Mouse (Mus musculus): Measurements from ENCODE around the gene Sinhcaf.

DNA sequence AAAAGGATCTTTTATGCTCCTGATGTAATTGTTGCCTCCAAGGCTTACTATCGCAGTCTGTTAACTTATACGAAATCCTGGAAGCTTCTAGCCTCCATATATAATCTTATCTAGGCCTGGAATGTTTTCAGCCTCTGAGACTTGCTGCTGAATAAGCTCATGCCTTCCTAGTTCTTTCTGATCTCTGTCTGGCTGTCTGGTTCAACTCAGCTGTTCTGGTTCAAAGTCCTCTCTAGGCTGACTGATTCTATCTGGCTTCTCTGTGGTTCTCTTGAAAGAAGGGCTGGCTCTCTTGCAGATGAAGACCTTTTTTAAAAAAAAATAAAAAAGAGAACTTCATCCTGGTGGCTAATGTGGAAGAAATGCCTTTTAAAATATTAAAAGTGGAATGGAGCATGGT lies 26.6 kb upstream of the Sinhcaf start:
- TF ChIP-seq CTCF (IDR thresholded peaks at IDR 0.05; ENCODE audit: insufficient read depth, low read length) (no peak), POLR2A (IDR thresholded peaks at IDR 0.05; ENCODE audit: borderline replicate concordance, extremely low read depth, low read depth, low read length) (no peak)

Measured in lung, adult 2 months (tissue).